Mouse (Mus musculus): ENCODE data around the gene Trim41. TPM values are rescaled to one million over a fixed set of nuclear protein-coding genes. Genes with fewer than 3 reads are reported as not detected.

The Trim41 gene
- polyA plus RNA-seq, 1 experiment from 2014 or later: 3.7 TPM

DNA sequence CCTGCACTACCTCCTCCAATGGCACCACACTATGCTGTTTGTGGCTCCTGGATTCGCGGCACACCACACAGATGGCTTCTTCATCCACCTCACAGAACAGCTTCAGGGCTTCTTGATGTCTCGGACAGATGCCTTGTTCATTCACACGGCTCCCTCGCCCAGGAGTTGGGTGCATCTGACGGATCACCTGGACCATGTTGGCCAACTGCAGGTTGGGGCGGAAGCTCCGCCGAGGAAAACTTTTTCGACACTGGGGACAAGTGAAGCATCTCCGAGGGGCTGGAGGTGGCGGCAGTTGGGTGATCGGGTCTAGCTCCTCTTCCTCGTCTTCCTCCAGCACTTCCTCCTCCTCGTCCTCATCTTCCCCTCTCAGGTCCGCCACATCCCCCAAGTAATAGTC is 1.3 kb downstream of the Trim41 start:
- peak overlapping the region; percentile 92 for H3K4me3 ChIP-seq (ENCODE audit: low read depth, low read length)
- H3K27ac ChIP-seq (ENCODE audit: low read depth, low read length): no peak overlapping the region
- H3K9ac ChIP-seq (ENCODE audit: low read depth, low read length): peak overlapping the region; percentile 90
- peaks cover 16% of the 10 kb centered on the region for H3K4me1 ChIP-seq (ENCODE audit: control insufficient read depth, insufficient read depth, low read length)
- H3K27me3 ChIP-seq (ENCODE audit: control insufficient read depth, insufficient read depth, low read length): no peaks in the 10 kb centered on the region
- no peak for ATAC-seq (replicated peaks; ENCODE audit: insufficient number of reproducible peaks, low FRiP score, low TSS enrichment)
- 73% methylated on average over 16 of the region's 16 CpGs for WGBS (ENCODE audit: insufficient replicate concordance)
- H3K4me2 ChIP-seq: peak overlapping the region; percentile 81
- no peaks in the 10 kb centered on the region for H3K9me3 ChIP-seq (replicated peaks; ENCODE audit: control insufficient read depth, low read length)
- H3K36me3 ChIP-seq (ENCODE audit: control insufficient read depth, insufficient read depth, low read length): peaks cover 8% of the 10 kb centered on the region

DNA sequence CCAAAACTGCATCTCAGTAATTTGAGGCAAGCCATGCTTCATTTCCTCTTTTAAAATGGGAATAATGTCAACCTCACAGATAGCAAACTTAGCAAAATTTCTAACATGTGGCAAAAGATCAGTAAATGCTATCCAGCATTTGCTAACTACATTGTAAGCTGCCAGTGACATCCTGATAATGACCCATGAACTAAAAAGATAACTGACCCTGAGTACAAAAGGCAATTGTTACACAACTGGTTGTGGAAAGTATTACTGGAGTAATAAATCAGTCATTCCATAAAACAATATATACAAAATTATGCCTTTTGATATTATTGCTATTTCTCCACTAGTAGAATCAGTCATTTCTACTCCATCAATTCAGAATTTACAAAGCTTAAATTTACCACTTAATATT is 3.4 kb downstream of the Trim41 start:
- Histone ChIP-seq H3K9ac (ENCODE audit: low read depth, low read length) (no peak overlapping the region), H3K4me2 (no peak overlapping the region)

DNA sequence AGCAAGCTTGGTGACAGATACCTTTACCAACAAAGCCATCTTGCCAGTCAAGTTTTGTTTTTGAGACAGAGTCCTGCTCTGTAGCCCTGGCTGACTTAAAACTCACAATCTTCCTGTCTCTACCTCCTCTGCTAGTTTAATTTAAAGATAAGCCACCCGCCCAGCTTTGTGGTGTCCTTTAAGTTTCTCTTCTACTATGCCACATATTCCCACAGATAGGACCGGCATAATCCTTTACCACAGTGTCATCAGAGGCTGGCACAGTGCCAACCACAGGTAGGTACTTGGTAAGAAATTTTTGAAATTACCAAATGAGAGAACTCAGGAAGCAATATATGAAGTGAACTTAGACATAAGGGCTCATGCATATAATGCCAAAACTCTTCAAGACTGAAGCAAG is 7.0 kb downstream of the Trim41 start:
- no peak overlapping the region for H3K27ac ChIP-seq (ENCODE audit: low read depth, low read length)
- H3K4me1 ChIP-seq (ENCODE audit: control insufficient read depth, insufficient read depth, low read length): 0 out of 2 replicates have a peak, but pooled peaks cover 6% of the 10 kb centered on the region
- H3K27me3 ChIP-seq (ENCODE audit: control insufficient read depth, insufficient read depth, low read length): no peaks in the 10 kb centered on the region
- no peak overlapping the region for H3K4me3 ChIP-seq (ENCODE audit: low read depth, low read length)
- H3K9me3 ChIP-seq (replicated peaks; ENCODE audit: control insufficient read depth, low read length): no peaks in the 10 kb centered on the region
- H3K36me3 ChIP-seq (ENCODE audit: control insufficient read depth, insufficient read depth, low read length): peaks cover 40% of the 10 kb centered on the region
- H3K9ac ChIP-seq (ENCODE audit: low read depth, low read length): no peak overlapping the region
- H3K4me2 ChIP-seq: no peak overlapping the region
- 85% methylated on average over 2 of the region's 2 CpGs for WGBS (ENCODE audit: insufficient replicate concordance)
- ATAC-seq (replicated peaks; ENCODE audit: insufficient number of reproducible peaks, low FRiP score, low TSS enrichment): no peak

More for the DNA sequence above, 3.4 kb downstream of the Trim41 start:
- ATAC-seq (replicated peaks; ENCODE audit: insufficient number of reproducible peaks, low FRiP score, low TSS enrichment): no peak
- Histone ChIP-seq H3K27me3 (ENCODE audit: control insufficient read depth, insufficient read depth, low read length) (no peaks in the 10 kb centered on the region), H3K9me3 (replicated peaks; ENCODE audit: control insufficient read depth, low read length) (no peaks in the 10 kb centered on the region), H3K27ac (ENCODE audit: low read depth, low read length) (no peak overlapping the region), H3K36me3 (ENCODE audit: control insufficient read depth, insufficient read depth, low read length) (peaks cover 14% of the 10 kb centered on the region), H3K4me3 (ENCODE audit: low read depth, low read length) (no peak overlapping the region), H3K4me1 (ENCODE audit: control insufficient read depth, insufficient read depth, low read length) (peaks cover 16% of the 10 kb centered on the region)

DNA sequence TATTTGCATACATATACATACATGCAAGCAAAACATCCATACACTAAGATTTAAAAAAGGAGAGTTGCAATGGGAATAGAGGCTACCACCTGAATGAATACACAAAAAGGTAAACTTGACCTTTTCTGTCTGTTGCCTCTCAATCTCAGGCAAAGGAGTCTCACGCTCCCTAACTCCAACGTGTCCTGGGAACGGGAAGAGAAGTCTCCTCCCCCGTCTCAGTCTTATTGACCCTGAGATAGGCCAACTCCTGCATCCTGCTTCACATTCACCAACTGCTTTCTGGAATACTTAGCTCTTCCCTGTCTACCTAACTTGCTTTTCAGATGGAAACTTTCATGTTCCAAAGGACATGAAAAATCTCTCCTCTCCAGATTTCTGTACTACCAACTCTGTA is 7.7 kb downstream of the Trim41 start:
- H3K9ac ChIP-seq (ENCODE audit: low read depth, low read length): no peak overlapping the region
- no peak overlapping the region for H3K27ac ChIP-seq (ENCODE audit: low read depth, low read length)
- peaks cover 47% of the 10 kb centered on the region for H3K36me3 ChIP-seq (ENCODE audit: control insufficient read depth, insufficient read depth, low read length)
- H3K27me3 ChIP-seq (ENCODE audit: control insufficient read depth, insufficient read depth, low read length): no peaks in the 10 kb centered on the region
- no peak overlapping the region for H3K4me2 ChIP-seq
- H3K4me1 ChIP-seq (ENCODE audit: control insufficient read depth, insufficient read depth, low read length): 0 out of 2 replicates have a peak, but pooled peaks cover 3% of the 10 kb centered on the region
- ATAC-seq (replicated peaks; ENCODE audit: insufficient number of reproducible peaks, low FRiP score, low TSS enrichment): no peak
- no peak overlapping the region for H3K4me3 ChIP-seq (ENCODE audit: low read depth, low read length)
- 61% methylated on average over 4 of the region's 4 CpGs for WGBS (ENCODE audit: insufficient replicate concordance)
- H3K9me3 ChIP-seq (replicated peaks; ENCODE audit: control insufficient read depth, low read length): no peaks in the 10 kb centered on the region

DNA sequence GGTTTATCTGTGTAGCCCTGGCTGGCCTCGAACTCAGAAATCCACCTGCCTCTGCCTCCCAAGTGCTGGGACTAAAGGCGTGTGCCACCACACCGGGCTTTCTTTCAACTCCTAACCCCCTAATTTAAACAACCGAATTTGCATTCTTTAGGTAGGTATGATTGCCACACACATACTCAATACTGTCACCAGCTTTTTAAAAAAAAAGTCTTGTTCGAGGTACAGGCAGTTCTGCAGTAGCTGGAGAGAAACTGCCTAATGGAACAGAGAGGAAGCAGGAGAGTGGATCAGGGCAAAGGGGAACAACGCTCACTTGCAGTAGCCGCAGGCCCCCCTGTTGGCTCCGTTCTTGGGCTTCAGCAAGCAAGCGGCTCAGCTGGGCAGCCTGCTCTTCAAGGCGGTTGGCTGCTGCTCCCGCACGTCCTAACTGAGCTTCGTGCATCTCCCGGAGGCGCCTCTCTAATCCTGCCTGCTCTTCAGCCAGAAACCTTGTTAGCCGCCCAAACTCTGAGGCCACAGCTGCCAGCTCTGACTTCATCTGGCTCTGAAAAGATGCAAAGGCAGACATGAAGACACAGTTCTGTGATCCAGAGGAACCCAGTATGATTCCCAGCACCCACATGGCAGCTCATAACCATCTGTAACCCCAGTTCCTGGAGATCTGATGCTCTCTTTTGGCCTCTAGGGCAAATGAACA is 8.3 kb downstream of the Trim41 start:
- H3K27me3 ChIP-seq (ENCODE audit: control insufficient read depth, insufficient read depth, low read length): no peaks in the 10 kb centered on the region
- no peak for ATAC-seq (replicated peaks; ENCODE audit: insufficient number of reproducible peaks, low FRiP score, low TSS enrichment)
- 75% methylated on average over 16 of the region's 16 CpGs for WGBS (ENCODE audit: insufficient replicate concordance)
- no peak overlapping the region for H3K4me2 ChIP-seq
- no peaks in the 10 kb centered on the region for H3K9me3 ChIP-seq (replicated peaks; ENCODE audit: control insufficient read depth, low read length)
- no peak overlapping the region for H3K27ac ChIP-seq (ENCODE audit: low read depth, low read length)
- H3K4me3 ChIP-seq (ENCODE audit: low read depth, low read length): no peak overlapping the region
- H3K4me1 ChIP-seq (ENCODE audit: control insufficient read depth, insufficient read depth, low read length): no peaks in the 10 kb centered on the region
- peaks cover 52% of the 10 kb centered on the region for H3K36me3 ChIP-seq (ENCODE audit: control insufficient read depth, insufficient read depth, low read length)
- H3K9ac ChIP-seq (ENCODE audit: low read depth, low read length): no peak overlapping the region

DNA sequence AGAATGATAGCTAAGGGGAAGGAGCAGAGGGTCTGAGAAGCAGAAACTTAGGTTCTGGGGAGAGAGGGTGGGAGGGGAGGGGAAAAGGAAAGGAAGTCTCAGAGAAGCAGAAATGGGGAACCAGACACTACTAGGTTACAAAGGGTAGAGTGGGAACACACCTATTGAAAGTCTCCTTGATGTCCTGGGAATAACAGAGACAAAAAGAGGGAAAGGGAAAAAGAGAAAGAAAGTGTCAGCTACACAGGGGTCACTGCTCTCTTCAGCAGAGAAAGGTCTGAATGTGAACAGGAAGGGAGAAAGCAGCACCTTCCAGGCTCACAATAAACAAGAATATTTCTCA is 8.9 kb downstream of the Trim41 start:
- Histone ChIP-seq H3K9ac (ENCODE audit: low read depth, low read length) (no peak overlapping the region), H3K36me3 (ENCODE audit: control insufficient read depth, insufficient read depth, low read length) (peaks cover 57% of the 10 kb centered on the region), H3K4me3 (ENCODE audit: low read depth, low read length) (no peak overlapping the region), H3K27ac (ENCODE audit: low read depth, low read length) (no peak overlapping the region), H3K4me1 (ENCODE audit: control insufficient read depth, insufficient read depth, low read length) (no peaks in the 10 kb centered on the region), H3K9me3 (replicated peaks; ENCODE audit: control insufficient read depth, low read length) (no peaks in the 10 kb centered on the region), H3K4me2 (no peak overlapping the region), H3K27me3 (ENCODE audit: control insufficient read depth, insufficient read depth, low read length) (no peaks in the 10 kb centered on the region)
- no peak for ATAC-seq (replicated peaks; ENCODE audit: insufficient number of reproducible peaks, low FRiP score, low TSS enrichment)

DNA sequence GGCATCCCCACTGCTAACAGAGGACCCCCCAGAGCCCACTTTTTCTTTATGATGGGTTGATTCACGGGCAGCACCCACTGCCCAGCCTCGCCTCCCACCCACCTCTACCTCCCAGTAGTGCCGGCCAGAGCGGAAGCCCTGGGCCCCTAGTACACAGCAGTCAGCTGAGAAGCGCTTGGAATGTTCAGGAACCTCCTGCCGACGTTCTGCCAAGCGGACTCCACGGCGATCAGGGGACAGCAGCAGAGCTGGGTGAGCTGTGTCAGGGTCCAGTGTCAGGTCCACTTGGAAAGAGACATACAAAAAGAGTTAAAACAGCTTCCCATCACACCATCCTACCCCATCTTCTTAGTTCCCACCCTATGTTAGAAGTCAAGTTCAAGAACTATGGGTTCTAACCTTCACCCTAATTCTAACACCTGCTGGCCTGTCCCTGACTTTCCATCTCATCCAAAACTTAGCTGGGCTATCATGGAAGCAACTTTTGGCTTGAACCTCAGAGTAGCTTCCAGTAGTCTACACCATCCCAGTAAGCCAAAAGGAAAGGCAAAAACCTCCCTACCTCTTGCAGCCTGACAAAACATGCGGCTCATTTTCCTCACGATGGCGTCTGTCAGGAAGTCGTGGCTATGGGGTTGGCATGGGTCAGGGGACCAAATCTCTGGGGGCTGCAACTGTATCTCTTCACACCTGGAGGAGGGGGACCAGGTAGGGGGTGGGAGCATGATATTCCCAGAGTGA is 9.4 kb downstream of the Trim41 start:
- WGBS (ENCODE audit: insufficient replicate concordance): 59% methylated on average over 14 of the region's 14 CpGs

DNA sequence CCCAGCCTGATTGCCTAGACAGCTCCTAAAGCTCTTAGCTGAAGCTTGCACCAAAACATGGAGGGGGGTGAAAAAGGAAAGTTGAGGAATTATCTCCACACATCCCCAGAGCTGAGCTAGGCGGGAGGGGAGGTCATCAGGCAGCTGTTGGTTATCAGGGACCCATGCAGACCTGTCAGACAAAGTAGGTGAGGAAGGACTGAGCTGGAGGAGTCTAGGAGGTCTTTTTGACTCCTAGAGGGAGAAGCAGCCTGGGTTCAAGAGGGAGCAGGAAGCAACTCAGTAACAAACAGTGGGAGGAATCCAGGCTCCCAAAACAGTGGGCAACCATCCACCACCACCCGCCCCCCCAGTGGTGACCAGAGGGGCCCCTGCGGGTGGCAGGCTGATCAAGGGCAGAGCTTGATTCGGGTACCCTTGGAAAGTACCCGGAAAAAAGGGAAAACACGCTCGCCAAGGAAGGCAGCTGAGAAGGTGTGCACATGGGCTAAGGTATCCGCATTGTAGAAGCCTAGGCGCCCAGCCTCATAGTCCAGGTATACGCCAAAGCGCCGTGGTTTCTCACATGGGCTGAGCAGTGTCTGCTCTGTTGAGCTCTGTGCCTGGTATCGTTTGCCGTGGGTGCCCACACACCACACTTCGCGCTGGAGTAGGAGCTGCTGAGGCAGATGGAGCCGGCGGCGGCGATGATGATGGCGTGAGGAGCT is 10.1 kb downstream of the Trim41 start:
- no peak overlapping the region for H3K4me3 ChIP-seq (ENCODE audit: low read depth, low read length)
- WGBS (ENCODE audit: insufficient replicate concordance): 53% methylated on average over 21 of the region's 21 CpGs
- no peak overlapping the region for H3K27ac ChIP-seq (ENCODE audit: low read depth, low read length)
- peaks cover 66% of the 10 kb centered on the region for H3K36me3 ChIP-seq (ENCODE audit: control insufficient read depth, insufficient read depth, low read length)
- H3K4me2 ChIP-seq: no peak overlapping the region
- no peak overlapping the region for H3K9ac ChIP-seq (ENCODE audit: low read depth, low read length)
- peak; percentile 52; the same call in 1 of the 2 replicates for ATAC-seq (replicated peaks; ENCODE audit: insufficient number of reproducible peaks, low FRiP score, low TSS enrichment)
- H3K27me3 ChIP-seq (ENCODE audit: control insufficient read depth, insufficient read depth, low read length): no peaks in the 10 kb centered on the region
- H3K9me3 ChIP-seq (replicated peaks; ENCODE audit: control insufficient read depth, low read length): no peaks in the 10 kb centered on the region
- H3K4me1 ChIP-seq (ENCODE audit: control insufficient read depth, insufficient read depth, low read length): peaks cover 4% of the 10 kb centered on the region

More for the DNA sequence above, 9.4 kb downstream of the Trim41 start:
- Histone ChIP-seq H3K4me1 (ENCODE audit: control insufficient read depth, insufficient read depth, low read length) (no peaks in the 10 kb centered on the region), H3K4me2 (no peak overlapping the region), H3K9ac (ENCODE audit: low read depth, low read length) (no peak overlapping the region), H3K9me3 (replicated peaks; ENCODE audit: control insufficient read depth, low read length) (no peaks in the 10 kb centered on the region), H3K36me3 (ENCODE audit: control insufficient read depth, insufficient read depth, low read length) (peaks cover 63% of the 10 kb centered on the region), H3K4me3 (ENCODE audit: low read depth, low read length) (no peak overlapping the region), H3K27me3 (ENCODE audit: control insufficient read depth, insufficient read depth, low read length) (no peaks in the 10 kb centered on the region), H3K27ac (ENCODE audit: low read depth, low read length) (no peak overlapping the region)
- peak; percentile 35; the same call in 1 of the 2 replicates for ATAC-seq (replicated peaks; ENCODE audit: insufficient number of reproducible peaks, low FRiP score, low TSS enrichment)

Data from heart, embryonic 11.5 days (tissue).